Mouse (Mus musculus) heart, adult 9 months (tissue): ENCODE measurements around the gene Pappa2.

ENCODE experiments used
- DNase-seq, 2 experiments: peaks; one replicate each; pipeline ENCODE4 v3.0.0; 2022; ENCODE audit warnings: low spot score in 2 of 2

Gene Pappa2

DNA sequence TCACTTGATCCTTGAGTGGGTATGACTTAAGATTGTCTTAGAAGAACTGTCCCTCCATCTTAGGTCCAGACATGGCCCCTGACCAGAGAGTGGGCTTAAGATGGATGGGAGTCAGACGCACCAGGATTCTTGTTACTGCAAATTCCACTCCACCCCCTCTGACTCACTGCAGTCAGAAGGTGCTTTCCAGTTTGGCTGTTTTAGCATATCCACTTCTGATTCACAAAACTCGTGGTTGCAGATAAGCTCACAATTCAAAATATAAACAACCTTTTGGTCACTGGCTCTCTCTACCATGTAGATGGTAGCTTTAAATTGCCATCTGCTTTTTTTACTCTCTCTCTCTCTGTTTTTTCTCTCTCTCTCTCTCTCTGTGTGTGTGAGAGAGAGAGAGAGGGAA lies 214.4 kb downstream of the Pappa2 start:
- DNase-seq = no peak

GRCm38 (mm10) chr1:158764727-158765126 lies 215.6 kb downstream of the Pappa2 start:
- DNase-seq = peak in 1 of 2 experiments; percentile 34

DNA sequence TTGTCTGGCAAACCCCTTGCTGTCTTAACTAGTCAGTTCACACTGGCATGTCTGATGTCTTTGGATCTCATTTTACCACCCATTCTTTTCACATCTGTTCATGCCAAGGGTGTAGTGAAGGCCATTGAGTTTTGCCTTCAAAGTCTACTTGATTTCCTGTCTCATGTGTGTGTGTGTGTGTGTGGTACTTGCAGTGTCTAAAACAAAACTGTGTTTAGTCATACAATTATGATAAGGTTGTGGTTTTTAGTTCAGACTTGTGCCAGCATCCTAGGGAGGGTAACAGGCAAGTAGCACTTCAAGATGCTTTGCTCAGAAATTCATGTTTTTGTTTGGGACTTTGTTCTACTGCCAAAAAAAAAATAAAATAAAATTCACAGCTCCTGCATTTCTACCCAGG lies 216.1 kb downstream of the Pappa2 start:
- DNase-seq = no peak

GRCm38 (mm10) chr1:158748356-158749096 lies 231.8 kb downstream of the Pappa2 start:
- no peak for DNase-seq

DNA sequence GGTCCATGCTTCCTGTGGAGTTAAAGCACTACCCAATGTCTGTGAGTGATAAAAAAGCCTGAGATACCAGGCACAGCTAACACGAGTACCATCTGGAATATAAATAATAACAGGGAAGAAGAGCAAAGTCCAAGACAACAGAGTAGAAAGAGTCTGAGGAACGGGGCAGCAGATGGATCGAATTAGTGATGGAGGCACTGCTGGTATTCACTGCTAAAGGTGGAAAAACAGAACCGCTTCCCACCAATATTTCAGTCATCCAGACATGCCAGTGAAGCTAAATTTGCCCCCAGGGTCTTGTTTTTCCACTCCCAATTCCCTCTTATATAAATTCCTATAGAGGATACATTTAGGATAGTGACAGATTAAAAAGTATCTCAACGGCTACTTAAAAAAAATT lies 238.8 kb downstream of the Pappa2 start:
- DNase-seq = no peak

GRCm38 (mm10) chr1:158740949-158741348 lies 239.3 kb downstream of the Pappa2 start:
- no peak for DNase-seq

- DNase-seq = no peak
Measured at GRCm38 (mm10) chr1:158740161-158740766, 240.0 kb downstream of the Pappa2 start.

DNA sequence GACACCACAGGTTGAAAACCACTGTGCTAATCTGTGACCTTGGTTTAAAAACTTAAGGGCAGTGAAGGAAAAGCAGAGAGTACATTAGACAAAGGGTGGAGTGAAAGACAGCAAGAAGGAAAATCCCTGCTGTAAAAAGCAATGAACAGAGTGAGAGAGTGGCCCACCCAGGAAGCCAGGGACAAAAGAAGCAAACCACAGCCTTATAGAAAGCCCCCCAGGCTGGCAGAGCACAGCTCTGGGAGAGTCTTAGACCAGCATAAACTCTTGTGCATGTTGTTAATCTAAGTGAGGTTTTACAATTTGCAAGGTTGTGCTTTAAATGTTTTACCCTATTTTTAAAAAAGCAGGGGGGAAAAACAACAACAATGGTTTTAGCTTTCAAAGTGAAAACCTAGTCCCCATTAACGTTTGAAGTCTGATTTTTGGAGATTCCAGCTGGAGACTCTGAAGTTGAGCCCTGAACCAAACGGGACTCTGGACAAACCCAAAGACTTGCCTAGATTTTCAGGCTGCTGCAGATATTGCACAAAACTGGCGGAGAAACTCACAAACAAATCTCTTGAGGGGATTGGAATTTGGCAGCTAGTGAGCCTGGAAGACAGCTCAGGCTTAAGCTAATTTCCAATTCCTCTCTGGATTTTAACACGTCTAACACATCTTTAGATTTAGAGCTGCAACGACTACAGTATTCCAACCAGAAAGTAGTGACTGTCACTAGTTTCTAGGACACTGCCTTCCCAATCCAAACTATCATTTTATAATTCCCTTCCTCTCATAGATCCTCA lies 241.0 kb downstream of the Pappa2 start:
- peak; percentile 44 to 68 for DNase-seq

DNA sequence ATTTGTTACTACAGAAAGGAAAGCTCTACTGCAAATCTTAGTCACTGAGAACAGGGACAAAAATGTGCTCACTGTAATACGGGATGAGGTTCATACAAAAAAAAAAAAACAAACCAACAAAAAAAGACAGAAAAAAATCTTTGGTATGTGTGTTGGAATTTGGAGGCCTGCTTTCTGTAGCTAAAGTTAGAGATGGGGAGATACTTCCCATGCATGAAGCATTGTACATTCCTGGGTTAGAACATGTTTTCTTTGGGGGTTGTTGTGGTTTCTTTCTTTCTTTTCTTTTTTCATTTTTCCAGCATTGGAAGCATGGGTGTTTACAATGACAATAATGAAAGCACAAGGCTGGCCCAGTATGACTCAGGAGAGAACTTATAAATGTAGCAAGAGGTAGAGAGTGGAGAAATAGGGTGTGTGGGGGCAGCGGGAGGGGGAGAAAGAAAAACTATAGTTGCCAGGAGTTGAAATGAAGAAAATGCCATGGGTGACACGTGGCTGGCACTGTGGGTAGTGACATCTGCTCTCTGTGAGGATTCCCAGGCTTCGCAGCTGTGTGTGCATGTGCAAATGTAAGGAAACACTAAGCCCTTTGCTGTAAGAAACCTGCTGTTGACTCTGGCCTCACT lies 247.3 kb downstream of the Pappa2 start:
- no peak for DNase-seq

DNA sequence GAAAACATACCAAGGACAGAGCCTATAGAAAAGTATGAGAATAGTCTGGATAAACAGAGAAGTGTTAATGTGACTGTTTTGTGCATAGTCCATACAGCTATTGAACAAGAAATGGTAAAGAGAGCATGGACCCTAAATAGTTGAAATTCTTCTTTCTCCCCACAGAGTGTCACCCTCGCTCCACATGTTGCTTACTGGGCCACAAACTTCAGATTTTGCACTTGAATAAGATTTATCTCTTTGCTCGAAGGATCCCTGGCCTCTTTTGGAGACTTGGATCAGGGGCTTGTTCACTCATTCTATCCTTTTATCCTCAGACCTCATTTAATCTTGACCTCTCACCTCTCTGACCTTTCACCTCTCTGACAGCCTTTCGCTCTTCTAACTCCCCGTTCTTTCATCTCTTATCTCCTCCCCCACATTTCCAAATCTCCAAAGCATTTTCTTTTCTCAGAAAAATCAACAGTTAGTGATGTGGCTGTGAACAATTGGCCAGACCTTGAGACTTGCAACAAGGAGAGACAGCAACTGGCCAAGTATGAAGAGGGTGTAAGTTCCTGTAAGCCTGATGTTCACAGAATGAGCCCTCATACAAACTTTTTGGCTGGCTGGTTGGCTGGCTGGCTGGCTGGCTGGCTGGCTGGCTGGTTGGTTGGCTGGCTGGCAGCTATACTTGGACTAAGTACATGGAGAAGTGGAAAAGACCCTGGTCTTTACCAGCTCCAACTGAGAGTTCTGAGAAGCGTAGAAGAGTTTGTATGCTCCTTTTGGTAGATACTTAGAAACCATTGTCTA lies 266.8 kb downstream of the Pappa2 start:
- peak; percentile 8 for DNase-seq

DNA sequence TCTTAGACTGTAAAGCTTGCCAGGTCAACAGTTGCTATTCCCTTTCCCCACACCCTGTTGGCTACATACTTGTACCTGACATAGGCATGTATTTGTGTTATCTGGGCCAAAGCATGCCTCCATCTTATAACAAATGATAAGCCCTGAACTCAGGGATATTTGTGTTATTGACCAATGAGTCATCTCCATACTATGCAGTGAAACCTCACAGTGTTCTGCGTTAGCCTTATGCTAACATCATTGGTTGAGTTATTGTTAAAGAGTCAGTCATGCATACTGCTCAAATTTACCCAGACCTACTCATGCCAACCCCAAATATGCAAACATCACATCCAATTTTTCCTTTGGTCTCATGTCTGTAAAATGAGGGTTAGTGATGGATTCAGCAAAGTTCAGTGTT lies 279.0 kb downstream of the Pappa2 start:
- DNase-seq = no peak

- no peak for DNase-seq
Measured at GRCm38 (mm10) chr1:158700147-158700546, 280.1 kb downstream of the Pappa2 start.

DNA sequence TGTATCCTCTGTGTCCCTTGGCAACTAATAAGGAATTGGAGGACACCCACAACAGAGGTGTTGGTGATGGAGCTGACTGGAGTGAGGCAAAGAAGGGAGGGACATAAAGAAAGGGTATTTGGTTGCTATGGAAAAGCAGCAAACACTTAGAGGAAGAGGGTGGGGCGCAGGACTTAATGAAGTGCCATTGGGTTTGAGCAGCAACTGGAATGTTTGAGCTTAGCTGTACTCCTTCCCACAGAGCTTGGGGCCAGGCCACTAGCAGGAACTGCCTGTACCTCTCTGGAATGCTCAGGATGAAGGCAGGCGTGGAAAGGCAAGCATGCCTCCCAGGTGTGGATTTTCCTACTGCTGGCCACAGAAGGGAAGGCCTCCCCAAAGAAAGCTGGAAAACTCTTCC lies 281.0 kb downstream of the Pappa2 start:
- DNase-seq = no peak

DNA sequence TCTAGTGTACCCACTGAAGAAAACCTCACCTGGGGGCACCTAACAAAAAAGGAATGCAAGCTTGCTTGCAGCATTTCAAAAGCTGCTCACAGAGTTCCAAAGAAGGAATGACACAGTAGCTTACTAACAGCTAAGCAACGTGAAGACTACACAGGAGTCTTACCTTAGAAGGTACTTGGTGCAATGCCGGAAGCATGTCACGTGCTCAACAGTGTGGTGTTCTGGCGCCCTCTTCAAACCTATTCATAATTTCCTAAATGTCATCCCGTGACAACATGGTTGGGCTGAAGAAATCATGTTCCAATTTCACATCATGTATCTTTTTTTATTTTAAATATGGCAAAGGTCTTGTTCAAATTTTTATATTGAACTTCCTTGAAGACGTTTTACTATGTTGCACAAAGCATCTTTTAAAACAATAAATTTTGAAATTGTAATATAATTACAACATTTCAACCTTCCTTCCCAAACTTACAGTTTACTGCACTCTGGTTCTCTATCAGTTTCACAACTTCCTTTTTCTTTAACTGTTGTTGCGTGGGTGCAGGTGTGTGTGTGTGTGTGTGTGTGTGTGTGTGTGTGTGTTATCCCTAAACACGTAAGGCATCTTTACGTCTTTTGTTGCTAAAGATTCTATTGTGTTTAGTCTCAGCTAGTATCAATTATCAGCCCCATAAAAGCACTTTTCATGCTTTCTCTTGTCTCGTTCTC lies 282.3 kb downstream of the Pappa2 start:
- no peak for DNase-seq

DNA sequence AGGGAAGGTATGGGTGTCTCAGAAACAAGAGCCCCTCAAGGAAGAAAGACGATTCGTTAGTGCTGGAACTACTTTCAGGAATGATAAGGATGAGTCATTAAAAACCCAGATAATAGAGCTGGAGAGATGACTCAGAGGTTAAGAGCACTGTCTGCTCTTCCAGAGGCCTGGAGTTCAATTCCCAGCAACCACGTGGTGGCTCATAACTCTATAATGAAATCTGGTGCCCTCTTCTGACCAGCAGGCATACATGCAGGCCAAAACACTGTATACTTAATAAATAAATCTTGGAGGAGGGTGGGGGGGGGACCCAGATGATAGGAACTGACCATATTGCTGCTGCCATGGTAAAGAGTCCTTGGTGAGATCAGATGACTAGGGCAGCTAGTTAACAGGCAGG lies 282.9 kb downstream of the Pappa2 start:
- no peak for DNase-seq

- DNase-seq = no peak
Measured at GRCm38 (mm10) chr1:158687726-158688125, 292.6 kb downstream of the Pappa2 start.

DNA sequence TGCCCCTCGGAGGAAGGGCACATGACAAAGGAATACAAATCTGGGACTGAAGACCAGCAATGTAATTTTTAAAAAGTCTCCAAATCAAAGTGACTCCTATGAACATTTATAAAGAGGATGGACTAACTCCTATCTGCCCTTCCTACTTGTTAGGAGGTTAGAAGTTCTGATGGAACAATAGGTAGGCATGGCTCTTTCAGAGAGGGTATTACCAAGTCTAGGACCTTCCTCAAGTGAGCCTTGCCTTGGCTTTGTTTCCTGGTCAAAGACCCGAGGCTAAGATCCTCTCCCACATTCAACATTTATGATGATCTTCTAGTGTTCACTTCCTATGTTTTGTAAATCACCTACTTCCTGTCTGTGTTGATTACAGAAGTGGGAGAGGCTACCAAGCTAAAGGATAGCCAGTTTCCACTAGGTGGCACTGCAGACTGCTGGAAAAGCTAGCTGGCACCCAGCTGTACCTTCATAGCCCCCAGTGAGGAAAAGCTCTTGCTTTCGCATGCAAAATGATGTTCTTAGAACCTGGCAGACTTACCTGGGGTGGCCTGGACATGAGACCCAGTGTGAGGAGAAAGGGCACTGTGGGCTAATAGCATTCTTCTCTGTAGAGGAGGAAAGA lies 310.2 kb downstream of the Pappa2 start:
- peak; percentile 17 to 22 for DNase-seq

DNA sequence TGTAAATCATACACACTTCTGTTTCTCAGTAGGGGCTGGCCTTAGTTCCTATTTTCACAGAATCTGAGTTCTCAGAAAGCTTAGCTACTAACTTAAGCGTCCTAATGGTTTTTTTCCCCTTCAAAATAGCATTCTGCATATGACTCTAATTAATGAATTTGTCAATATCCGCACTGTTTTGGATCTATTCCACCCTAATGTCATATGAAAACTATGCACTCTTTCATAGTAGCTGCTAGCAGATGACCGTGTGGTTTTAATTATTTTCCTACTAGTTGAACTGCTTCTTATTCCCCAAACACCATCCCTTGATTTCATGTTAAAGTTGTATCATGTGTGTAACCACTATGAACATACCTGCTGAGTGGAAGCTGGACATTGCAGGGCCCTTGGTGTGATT lies 314.3 kb downstream of the Pappa2 start:
- DNase-seq = no peak
